ENCODE assay signal across 22 mouse cellular contexts in genomic region chr5:34295141-34295540, GRCm38 (mm10). TPM values are rescaled to one million over a fixed set of nuclear protein-coding genes. Genes with fewer than 3 reads are reported as not detected.
DNase-seq lines count a peak whose midpoint lies in the region; TF ChIP-seq lines count a peak whose summit lies in the region.
"Had no signal": no experiment of that assay in that cellular context is flagged by ENCODE, and none has a peak within 500 bp of the region (broad histone marks: within the 10 kb centered on the region; RNA-seq: fewer than 3 reads in every experiment).

No protein-coding gene starts in this region.

- H3K27me3 ChIP-seq in thymus, adult 2 months (ENCODE audit: control insufficient read depth, insufficient read depth, low read length): no peaks in the 10 kb centered on the region

- WGBS in thymus, adult 2 months: 100% methylated on average over 1 of the region's 2 CpGs

- no peaks in the 10 kb centered on the region for H3K4me1 ChIP-seq in thymus, adult 2 months (replicated peaks; ENCODE audit: control insufficient read depth, insufficient read depth, low read length)
- H3K4me1 ChIP-seq: embryonic facial prominence, embryonic 12.5 days; kidney, embryonic 15.5 days; liver, embryonic 13.5 days; lung, embryonic 15.5 days; midbrain, embryonic 15.5 days had no signal

- H3K4me3 ChIP-seq in thymus, adult 2 months (ENCODE audit: control insufficient read depth, insufficient read depth, low read length): no peak overlapping the region
- H3K4me3 ChIP-seq: embryonic facial prominence, embryonic 12.5 days; hindbrain, embryonic 10.5 days; kidney, embryonic 15.5 days; liver, embryonic 13.5 days; lung, embryonic 15.5 days; midbrain, embryonic 15.5 days had no signal

- no peaks in the 10 kb centered on the region for H3K36me3 ChIP-seq in thymus, adult 2 months (ENCODE audit: control insufficient read depth, insufficient read depth, low read length)
- H3K36me3 ChIP-seq: embryonic facial prominence, embryonic 12.5 days; hindbrain, embryonic 10.5 days; kidney, embryonic 15.5 days; liver, embryonic 13.5 days; lung, embryonic 15.5 days; midbrain, embryonic 15.5 days had no signal

- no peak for TF ChIP-seq POLR2A in thymus, adult 2 months (IDR thresholded peaks at IDR 0.05; ENCODE audit: control insufficient read depth, extremely low read depth, insufficient read depth, low read length, poor library complexity)

- no peak overlapping the region for H3K27ac ChIP-seq in thymus, adult 2 months (ENCODE audit: control insufficient read depth, insufficient read depth, low read length)
- H3K27ac ChIP-seq: embryonic facial prominence, embryonic 12.5 days; hindbrain, embryonic 10.5 days; kidney, embryonic 15.5 days; liver, embryonic 13.5 days; lung, embryonic 15.5 days; midbrain, embryonic 15.5 days had no signal

- no peak for TF ChIP-seq CTCF in thymus, adult 2 months (IDR thresholded peaks at IDR 0.05; ENCODE audit: borderline replicate concordance, control insufficient read depth, extremely low read depth, insufficient read depth, low read length, poor library complexity)

- peak; percentile 18 for DNase-seq in gastrocnemius, adult 18-20 months (ENCODE audit: low spot score)
- no peak for DNase-seq in gastrocnemius, postnatal 25 days
- DNase-seq in lung, postnatal 10 days: peak; percentile 11
- DNase-seq in lung, postnatal 14 days: no peak
- DNase-seq in adrenal gland, adult 2 months: peak; percentile 67
- peak; percentile 91 for DNase-seq in fibroblast of lung, adult 2 months (ENCODE audit: low read depth)
- no peak for DNase-seq in right cerebral cortex, postnatal 10 days (ENCODE audit: low spot score in 2 of 2)
- DNase-seq in thymus, adult 2 months: no peak
- DNase-seq: cerebellum, adult 2 months; left cerebral cortex, postnatal 4 days; liver, embryonic 13.5 days; retina, postnatal 1 day had no signal

RNA-seq across cellular contexts. Expression of gene Cfap99, which starts 6.7 kb away (rescaled TPM):
- total RNA-seq in gastrocnemius, adult 18-20 months (2021): not detected
- total RNA-seq in gastrocnemius, postnatal 25 days (2021): not detected
- not detected for total RNA-seq in adrenal gland, adult 2 months (2021)
- not detected in 2 replicates for polyA plus RNA-seq in adrenal gland, adult 2 months (2012; rRNA removed)
- not detected in 2 replicates for polyA plus RNA-seq in thymus, adult 2 months (2012; rRNA removed)
- total RNA-seq: CH12.LX; common myeloid progenitor, adult 5-6 weeks; megakaryocyte progenitor cell, adult 5-6 weeks had no signal
- polyA plus RNA-seq: embryonic facial prominence, embryonic 12.5 days; forebrain, embryonic 11.5 days; hindbrain, embryonic 10.5 days; kidney, embryonic 15.5 days; liver, embryonic 13.5 days; small intestine, adult 2 months had no signal

RNA-seq across cellular contexts. Expression of gene Zfyve28, which starts 6.9 kb away (rescaled TPM):
- total RNA-seq in gastrocnemius, adult 18-20 months (2021): under 1 TPM; 0.41 to 0.69 TPM
- under 1 TPM; 0.20 to 0.48 TPM for total RNA-seq in gastrocnemius, postnatal 25 days (2021)
- under 1 TPM; 0.40 to 0.90 TPM for total RNA-seq in adrenal gland, adult 2 months (2021)
- 1.6 and 3.8 TPM in 2 replicates for polyA plus RNA-seq in adrenal gland, adult 2 months (2012; rRNA removed)
- 30.1 and 39.1 TPM in 2 replicates for polyA plus RNA-seq in thymus, adult 2 months (2012; rRNA removed)
- total RNA-seq: common myeloid progenitor, adult 5-6 weeks had no signal

RNA-seq across cellular contexts. Expression of gene Rnf4, which starts 40.9 kb away (rescaled TPM):
- total RNA-seq in gastrocnemius, adult 18-20 months (2021): 10 to 100 TPM; 18.1 to 18.6 TPM
- total RNA-seq in gastrocnemius, postnatal 25 days (2021): 10 to 100 TPM; 16.6 to 20.0 TPM
- 100 to 1,000 TPM in 1 of 2 experiments, 10 to 100 TPM in 1; 88.6 to 107 TPM for total RNA-seq in adrenal gland, adult 2 months (2021)
- 25.7 and 29.2 TPM in 2 replicates for polyA plus RNA-seq in adrenal gland, adult 2 months (2012; rRNA removed)
- 110 and 125 TPM in 2 replicates for polyA plus RNA-seq in thymus, adult 2 months (2012; rRNA removed)

Comparison
In these comparisons a context has a peak if more than half of its experiments do, and no peak if none do; other contexts are left out.
1. DNase-seq: peak in gastrocnemius, adult 18-20 months (single experiment), lung, postnatal 10 days (single experiment), adrenal gland, adult 2 months (single experiment) and fibroblast of lung, adult 2 months (single experiment); none in gastrocnemius, postnatal 25 days (single experiment), lung, postnatal 14 days (single experiment), right cerebral cortex, postnatal 10 days (0 of 2) and thymus, adult 2 months (single experiment).
2. RNA of gene Rnf4, which starts 40.9 kb away (total RNA-seq): 88.6 to 107 TPM in adrenal gland, adult 2 months; 16.6 to 20.0 TPM in gastrocnemius, postnatal 25 days and 18.1 to 18.6 TPM in gastrocnemius, adult 18-20 months; every median in the first group is over 4 times any median in the second.